Mouse (Mus musculus): ENCODE measurements at regions not wholly inside any gene's neighbourhood (a gene's known extent, or its start where the extent isn't known, plus 50 kb on each side); places are given as distances from the start of the nearest gene placed in this dataset.

DNA sequence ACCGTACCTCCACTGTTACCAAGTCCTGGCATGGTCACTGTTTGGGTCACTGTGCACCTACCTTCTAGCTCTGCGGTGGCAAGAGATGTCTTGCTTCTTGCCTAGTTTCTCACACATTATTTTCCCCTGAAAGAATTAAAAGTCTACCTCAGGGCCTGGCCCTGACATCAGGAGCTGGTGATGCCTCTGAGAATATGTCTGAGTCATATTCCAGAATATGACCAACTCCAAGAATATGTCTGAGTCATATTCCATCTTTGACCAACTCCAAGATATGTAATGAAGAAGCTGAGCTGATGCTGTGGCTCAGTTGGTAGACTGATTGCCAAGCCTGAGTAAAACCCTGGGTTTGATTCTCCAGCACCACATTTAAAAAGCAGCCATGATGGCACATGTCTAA is 1169.4 kb downstream of the 4930447A16Rik start:
- Histone ChIP-seq H3K79me2 (replicated peaks; ENCODE audit: control insufficient read depth, extremely low read depth, insufficient read depth, poor library complexity, severe bottlenecking) (no peaks in the 10 kb centered on the region), H3K4me2 (ENCODE audit: insufficient read depth, low read depth, poor library complexity, severe bottlenecking) (no peak overlapping the region), H3K4me1 (ENCODE audit: control insufficient read depth in 1 of 2, insufficient read depth in 2 of 2) (peaks cover 4 to 7% of the 10 kb centered on the region in 2 experiments), H3K9me3 (replicated peaks; ENCODE audit: low read length) (no peaks in the 10 kb centered on the region), H3K36me3 (replicated peaks in 1 of 2; ENCODE audit: control insufficient read depth in 1 of 2, insufficient read depth in 1 of 2, low read length in 1 of 2) (no peaks in the 10 kb centered on the region), H3K9ac (ENCODE audit: insufficient read depth, low read depth) (no peak overlapping the region), H3K27me3 (replicated peaks) (no peaks in the 10 kb centered on the region), H3K27ac (ENCODE audit: insufficient read depth, low read depth) (no peak overlapping the region), H3K4me3 (replicated peaks in 1 of 3; ENCODE audit: low read depth in 2 of 3, low read length in 2 of 3, poor library complexity in 1 of 3) (no peak overlapping the region)
- in situ Hi-C loops (cut with MboI; ENCODE audit: low pct_ligation_motif_present, low pct_unique_long_range_greater_than_20kb, low sequenced_read_pairs): loop anchor here (5.0 kb wide), 1 partner anchor 72 kb away; no protein-coding TSS in a partner anchor
- dilution Hi-C loops (cut with MboI; ENCODE audit: extremely low pct_ligation_motif_present, extremely low pct_unique_long_range_greater_than_20kb, low sequenced_read_pairs): no loop called here
- DNase-seq (ENCODE audit: extremely low read depth): no peak
- TF ChIP-seq USF2 (conservative IDR thresholded peaks at IDR 0.05; ENCODE audit: low read depth, low read length) (no peak), JUN (IDR thresholded peaks at IDR 0.05; ENCODE audit: insufficient read depth, low read depth, low read length) (no peak)

DNA sequence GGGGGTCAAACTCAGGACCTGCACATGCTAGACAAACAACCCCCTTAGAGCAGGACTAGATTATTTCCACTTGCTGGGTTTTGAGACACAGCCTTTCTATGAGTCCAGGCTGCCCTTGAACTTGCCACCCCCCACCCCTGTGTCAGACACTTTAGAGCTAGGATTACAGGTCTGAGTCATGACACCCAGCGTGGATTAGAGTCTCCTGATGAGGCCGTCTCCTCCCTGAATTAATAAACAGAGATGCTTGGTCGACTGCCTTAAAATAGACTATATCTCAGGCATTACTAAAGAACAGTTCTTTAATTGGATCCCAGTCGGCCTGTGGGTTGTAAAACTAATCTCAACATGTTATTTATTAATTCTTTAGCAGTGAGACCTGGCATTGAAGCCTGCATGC is 1170.5 kb downstream of the 4930447A16Rik start:
- Histone ChIP-seq H3K9ac (ENCODE audit: insufficient read depth, low read depth) (no peak overlapping the region), H3K4me1 (ENCODE audit: control insufficient read depth in 1 of 2, insufficient read depth in 2 of 2) (peaks cover 4 to 9% of the 10 kb centered on the region in 2 experiments), H3K79me2 (replicated peaks; ENCODE audit: control insufficient read depth, extremely low read depth, insufficient read depth, poor library complexity, severe bottlenecking) (no peaks in the 10 kb centered on the region), H3K9me3 (replicated peaks; ENCODE audit: low read length) (peaks cover 2% of the 10 kb centered on the region), H3K4me2 (ENCODE audit: insufficient read depth, low read depth, poor library complexity, severe bottlenecking) (no peak overlapping the region), H3K27ac (ENCODE audit: insufficient read depth, low read depth) (no peak overlapping the region), H3K36me3 (replicated peaks in 1 of 2; ENCODE audit: control insufficient read depth in 1 of 2, insufficient read depth in 1 of 2, low read length in 1 of 2) (no peaks in the 10 kb centered on the region), H3K4me3 (replicated peaks in 1 of 3; ENCODE audit: low read depth in 2 of 3, low read length in 2 of 3, poor library complexity in 1 of 3) (no peak overlapping the region), H3K27me3 (replicated peaks) (no peaks in the 10 kb centered on the region)
- in situ Hi-C loops (cut with MboI; ENCODE audit: low pct_ligation_motif_present, low pct_unique_long_range_greater_than_20kb, low sequenced_read_pairs): loop anchor here (5.0 kb wide), 1 partner anchor 74 kb away; no protein-coding TSS in a partner anchor
- dilution Hi-C loops (cut with MboI; ENCODE audit: extremely low pct_ligation_motif_present, extremely low pct_unique_long_range_greater_than_20kb, low sequenced_read_pairs): no loop called here
- no peak for DNase-seq (ENCODE audit: extremely low read depth)
- no peak for TF ChIP-seq ETS1 (conservative IDR thresholded peaks at IDR 0.05; ENCODE audit: low read depth, low read length)
- no peak for TF ChIP-seq ZKSCAN1 (IDR thresholded peaks at IDR 0.05; ENCODE audit: borderline replicate concordance, low read depth, low read length)
- TF ChIP-seq GABPA (IDR thresholded peaks at IDR 0.05; ENCODE audit: insufficient replicate concordance, low read depth, low read length): no peak
- no peak for TF ChIP-seq RCOR1 (conservative IDR thresholded peaks at IDR 0.05; ENCODE audit: low read depth, low read length)
- TF ChIP-seq HCFC1 (IDR thresholded peaks at IDR 0.05; ENCODE audit: low read depth, low read length): no peak
- TF ChIP-seq USF1 (IDR thresholded peaks at IDR 0.05; ENCODE audit: low read depth, low read length): no peak
- TF ChIP-seq ZNF384 (IDR thresholded peaks at IDR 0.05; ENCODE audit: low read depth, low read length): no peak
- TF ChIP-seq MYC (IDR thresholded peaks at IDR 0.05; ENCODE audit: low read depth, low read length): no peak
- TF ChIP-seq ELF1 (IDR thresholded peaks at IDR 0.05; ENCODE audit: low read depth, low read length): no peak
- no peak for TF ChIP-seq JUND (conservative IDR thresholded peaks at IDR 0.05; ENCODE audit: low read depth, low read length)
- TF ChIP-seq SIN3A (IDR thresholded peaks at IDR 0.05; ENCODE audit: low read length): no peak

DNA sequence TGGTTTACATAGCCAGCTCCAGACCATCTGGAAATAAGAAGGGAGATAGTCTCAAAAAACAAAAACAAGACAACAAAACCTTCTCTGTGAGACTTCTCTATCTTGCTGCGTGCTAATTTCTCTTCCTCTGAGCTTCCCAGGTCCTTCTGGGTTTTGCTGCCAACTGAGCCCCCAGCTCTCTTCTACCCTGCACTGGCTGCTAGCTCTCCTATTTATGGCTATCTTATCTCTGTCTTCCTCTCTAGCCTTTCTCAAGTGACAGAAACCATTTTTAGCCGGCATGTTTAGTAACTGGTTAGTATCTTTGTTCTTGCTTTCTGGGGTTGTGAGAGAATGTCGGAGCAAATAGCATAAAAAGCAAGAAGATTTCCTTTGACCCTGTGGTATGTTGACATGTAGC is 1172.1 kb downstream of the 4930447A16Rik start:
- in situ Hi-C loops (cut with MboI; ENCODE audit: low pct_ligation_motif_present, low pct_unique_long_range_greater_than_20kb, low sequenced_read_pairs): loop anchor here (5.0 kb wide), 1 partner anchor 75 kb away; no protein-coding TSS in a partner anchor

More for the DNA sequence above, 1172.1 kb downstream of the 4930447A16Rik start:
- H3K4me2 ChIP-seq (ENCODE audit: insufficient read depth, low read depth, poor library complexity, severe bottlenecking): no peak overlapping the region
- no peak overlapping the region for H3K9ac ChIP-seq (ENCODE audit: insufficient read depth, low read depth)
- H3K27me3 ChIP-seq (replicated peaks): no peaks in the 10 kb centered on the region
- no peak for DNase-seq (ENCODE audit: extremely low read depth)
- H3K27ac ChIP-seq (ENCODE audit: insufficient read depth, low read depth): no peak overlapping the region
- dilution Hi-C loops (cut with MboI; ENCODE audit: extremely low pct_ligation_motif_present, extremely low pct_unique_long_range_greater_than_20kb, low sequenced_read_pairs): no loop called here
- no peak for TF ChIP-seq JUND (conservative IDR thresholded peaks at IDR 0.05; ENCODE audit: low read depth, low read length)
- TF ChIP-seq E2F4 (IDR thresholded peaks at IDR 0.05; ENCODE audit: insufficient replicate concordance, low read depth, low read length): no peak
- no peak for TF ChIP-seq BHLHE40 (IDR thresholded peaks at IDR 0.05; ENCODE audit: low read depth, low read length)
- no peak for TF ChIP-seq IRF4 (IDR thresholded peaks at IDR 0.05; ENCODE audit: low read depth, low read length)
- TF ChIP-seq ZNF384 (IDR thresholded peaks at IDR 0.05; ENCODE audit: low read depth, low read length): no peak
- no peak for TF ChIP-seq TBP (conservative IDR thresholded peaks at IDR 0.05; ENCODE audit: low read depth, low read length)
- TF ChIP-seq MYC (IDR thresholded peaks at IDR 0.05; ENCODE audit: low read depth, low read length): no peak
- TF ChIP-seq USF1 (IDR thresholded peaks at IDR 0.05; ENCODE audit: low read depth, low read length): no peak
- TF ChIP-seq MEF2A (IDR thresholded peaks at IDR 0.05; ENCODE audit: borderline replicate concordance, low read depth, low read length): no peak
- no peak for TF ChIP-seq SMC3 (IDR thresholded peaks at IDR 0.05; ENCODE audit: low read depth, low read length)
- no peak for TF ChIP-seq CHD2 (IDR thresholded peaks at IDR 0.05; ENCODE audit: low read length)
- TF ChIP-seq HCFC1 (IDR thresholded peaks at IDR 0.05; ENCODE audit: low read depth, low read length): no peak
- TF ChIP-seq POLR2AphosphoS2 (IDR thresholded peaks at IDR 0.05; ENCODE audit: low read depth, low read length): no peak
- TF ChIP-seq MXI1 (IDR thresholded peaks at IDR 0.05; ENCODE audit: low read depth, low read length): no peak
- no peaks in the 10 kb centered on the region for H3K36me3 ChIP-seq (replicated peaks in 1 of 2; ENCODE audit: control insufficient read depth in 1 of 2, insufficient read depth in 1 of 2, low read length in 1 of 2)
- no peak overlapping the region for H3K4me3 ChIP-seq (replicated peaks in 1 of 3; ENCODE audit: low read depth in 2 of 3, low read length in 2 of 3, poor library complexity in 1 of 3)
- H3K4me1 ChIP-seq (ENCODE audit: control insufficient read depth in 1 of 2, insufficient read depth in 2 of 2): peaks cover 7 to 23% of the 10 kb centered on the region in 2 experiments
- H3K79me2 ChIP-seq (replicated peaks; ENCODE audit: control insufficient read depth, extremely low read depth, insufficient read depth, poor library complexity, severe bottlenecking): no peaks in the 10 kb centered on the region
- peaks cover 2% of the 10 kb centered on the region for H3K9me3 ChIP-seq (replicated peaks; ENCODE audit: low read length)
